ENCODE assay signal across 11 mouse cellular contexts in genomic region chr11:115706584-115706983, GRCm38 (mm10). TPM values are rescaled to one million over a fixed set of nuclear protein-coding genes. Genes with fewer than 3 reads are reported as not detected.
DNase-seq lines count a peak whose midpoint lies in the region; ATAC-seq and TF ChIP-seq lines count a peak whose summit lies in the region.
"Had no signal": no experiment of that assay in that cellular context is flagged by ENCODE, and none has a peak within 500 bp of the region (broad histone marks: within the 10 kb centered on the region; RNA-seq: fewer than 3 reads in every experiment).

No protein-coding gene starts in this region.

- H3K4me1 ChIP-seq in cerebellum, adult 2 months (ENCODE audit: control insufficient read depth, insufficient read depth, low read length), result peaks cover 15% of the 10 kb centered on the region
- peaks cover 28% of the 10 kb centered on the region for H3K4me1 ChIP-seq in neural tube, embryonic 12.5 days
- H3K4me1 ChIP-seq in limb, embryonic 15.5 days, result peaks cover 24% of the 10 kb centered on the region
- H3K4me1 ChIP-seq in stomach, embryonic 16.5 days (ENCODE audit: control insufficient read depth, insufficient read depth, low read length), result 0 out of 2 replicates have a peak, but pooled peaks cover 9% of the 10 kb centered on the region

- no peak overlapping the region for H3K27ac ChIP-seq in cerebellum, adult 2 months (ENCODE audit: insufficient read depth, low read length)
- H3K27ac ChIP-seq in neural tube, embryonic 12.5 days, result no peak overlapping the region
- no peak overlapping the region for H3K27ac ChIP-seq in limb, embryonic 15.5 days
- H3K27ac ChIP-seq in stomach, embryonic 16.5 days (ENCODE audit: low read length), result no peak overlapping the region

- H3K36me3 ChIP-seq in neural tube, embryonic 12.5 days, result no peaks in the 10 kb centered on the region
- no peaks in the 10 kb centered on the region for H3K36me3 ChIP-seq in limb, embryonic 15.5 days
- no peaks in the 10 kb centered on the region for H3K36me3 ChIP-seq in stomach, embryonic 16.5 days (ENCODE audit: control insufficient read depth, insufficient read depth, low read length)

- WGBS in cerebellum, adult 2 months, result 68% methylated on average over 10 of the region's 10 CpGs
- 95% methylated on average over 10 of the region's 10 CpGs for WGBS in neural tube, embryonic 12.5 days
- 86% methylated on average over 10 of the region's 10 CpGs for WGBS in limb, embryonic 15.5 days
- 89% methylated on average over 10 of the region's 10 CpGs for WGBS in stomach, embryonic 16.5 days

- no peaks in the 10 kb centered on the region for H3K9me3 ChIP-seq in neural tube, embryonic 12.5 days
- H3K9me3 ChIP-seq in limb, embryonic 15.5 days, result no peaks in the 10 kb centered on the region
- no peaks in the 10 kb centered on the region for H3K9me3 ChIP-seq in stomach, embryonic 16.5 days (replicated peaks; ENCODE audit: control insufficient read depth, low read length)

- no peak for DNase-seq in cerebellum, adult 2 months
- no peak for DNase-seq in cerebellum, postnatal 36 days
- no peak for DNase-seq in neural tube, embryonic 10.5 days (ENCODE audit: extremely low spot score, low spot score)
- no peak for DNase-seq in left cerebral cortex, adult 9 months (ENCODE audit: low spot score in 2 of 2)
- DNase-seq in right cerebral cortex, postnatal 25 days, result no peak
- DNase-seq: embryo, embryonic 11 days; kidney, postnatal 14 days had no signal

- no peak for TF ChIP-seq CTCF in cerebellum, adult 2 months (IDR thresholded peaks at IDR 0.05; ENCODE audit: borderline replicate concordance, insufficient read depth, low read depth, low read length)

- no peak overlapping the region for H3K9ac ChIP-seq in neural tube, embryonic 12.5 days
- H3K9ac ChIP-seq in limb, embryonic 15.5 days, result no peak overlapping the region
- 0 out of 2 replicates have a peak overlapping the region, but pooled peaks have one; percentile 26 for H3K9ac ChIP-seq in stomach, embryonic 16.5 days (ENCODE audit: low read length)

- no peak for ATAC-seq in neural tube, embryonic 12.5 days (ENCODE audit: low FRiP score, low read depth)
- ATAC-seq in limb, embryonic 15.5 days (ENCODE audit: insufficient number of reproducible peaks, low FRiP score, low TSS enrichment, low read depth), result no peak
- ATAC-seq in stomach, embryonic 16.5 days (ENCODE audit: insufficient read depth, low FRiP score), result no peak
- ATAC-seq: activated CD4-positive, CD25-positive, alpha-beta regulatory T cell, adult 4 months had no signal

- H3K4me2 ChIP-seq in neural tube, embryonic 12.5 days (replicated peaks), result peak overlapping the region; percentile 83
- H3K4me2 ChIP-seq in limb, embryonic 15.5 days, result peak overlapping the region; percentile 85; the same call in 1 of the 2 replicates
- H3K4me2 ChIP-seq in stomach, embryonic 16.5 days (ENCODE audit: low read depth, low read length), result peak overlapping the region; percentile 96

- H3K4me3 ChIP-seq in cerebellum, adult 2 months (replicated peaks; ENCODE audit: insufficient read depth, low read depth, low read length), result peak overlapping the region; percentile 39
- H3K4me3 ChIP-seq in neural tube, embryonic 12.5 days, result no peak overlapping the region; the same call in 1 of the 2 replicates
- 0 out of 2 replicates have a peak overlapping the region, but pooled peaks have one; percentile 97 for H3K4me3 ChIP-seq in limb, embryonic 15.5 days
- peak overlapping the region; percentile 78; the same call in 1 of the 2 replicates for H3K4me3 ChIP-seq in stomach, embryonic 16.5 days (replicated peaks; ENCODE audit: low read length)

- no peak for TF ChIP-seq POLR2A in cerebellum, adult 2 months (IDR thresholded peaks at IDR 0.05; ENCODE audit: borderline replicate concordance, insufficient read depth, low read length)

- H3K27me3 ChIP-seq in cerebellum, adult 2 months (ENCODE audit: control insufficient read depth, insufficient read depth, low read length), result no peaks in the 10 kb centered on the region
- H3K27me3 ChIP-seq in neural tube, embryonic 12.5 days (replicated peaks), result no peaks in the 10 kb centered on the region
- H3K27me3 ChIP-seq in limb, embryonic 15.5 days, result no peaks in the 10 kb centered on the region
- no peaks in the 10 kb centered on the region for H3K27me3 ChIP-seq in stomach, embryonic 16.5 days (ENCODE audit: control insufficient read depth, insufficient read depth, low read length)

RNA-seq across cellular contexts. Expression of gene Grb2, which starts 1.8 kb away (rescaled TPM):
- 132 and 149 TPM in 2 replicates for polyA plus RNA-seq in cerebellum, adult 2 months (2012; rRNA removed)
- polyA plus RNA-seq in neural tube, embryonic 12.5 days (2016; fragmentation: Nextera tagmentation; extraction: Ambion mirVana), result 173 and 186 TPM in 2 replicates
- 87.7 and 93.9 TPM in 2 replicates for polyA plus RNA-seq in limb, embryonic 15.5 days (2015; fragmentation: Nextera tagmentation; extraction: Ambion mirVana)
- polyA plus RNA-seq in stomach, embryonic 16.5 days (2015; fragmentation: Nextera tagmentation; extraction: Ambion mirVana), result 59.1 and 79.6 TPM in 2 replicates

RNA-seq across cellular contexts. Expression of gene Tmem94, which starts 58.6 kb away (rescaled TPM):
- 54.2 and 57.4 TPM in 2 replicates for polyA plus RNA-seq in cerebellum, adult 2 months (2012; rRNA removed)
- 32.6 and 34.7 TPM in 2 replicates for polyA plus RNA-seq in neural tube, embryonic 12.5 days (2016; fragmentation: Nextera tagmentation; extraction: Ambion mirVana)
- polyA plus RNA-seq in limb, embryonic 15.5 days (2015; fragmentation: Nextera tagmentation; extraction: Ambion mirVana), result 23.6 and 28.1 TPM in 2 replicates
- 21.4 and 23.1 TPM in 2 replicates for polyA plus RNA-seq in stomach, embryonic 16.5 days (2015; fragmentation: Nextera tagmentation; extraction: Ambion mirVana)
